Mouse (Mus musculus): ENCODE measurements around the gene Cbr3. TPM values are rescaled to one million over a fixed set of nuclear protein-coding genes. Genes with fewer than 3 reads are reported as not detected.
"Not testable (repeated sequence)": the region's sequence is repeated elsewhere in the genome, so short reads cannot be mapped to it uniquely, and the experiment has no call there.

Cbr3 gene
- 2.2 TPM in 2 replicates for polyA plus RNA-seq (2015; fragmentation: Nextera tagmentation; extraction: Ambion mirVana)

GRCm38 (mm10) chr16:93682689-93683507, at the start of gene Cbr3:
Cbr3 (plus strand) TSS chr16:93683215.
- Histone ChIP-seq H3K27me3 (peaks cover 50% of the 10 kb centered on the region), H3K4me3 (peak within 1 kb of the TSS; percentile 41), H3K36me3 (no peaks in the 10 kb centered on the region), H3K4me1 (replicated peaks) (peaks cover 20% of the 10 kb centered on the region), H3K27ac (replicated peaks) (no peak within 1 kb of the TSS), H3K9ac (peak within 1 kb of the TSS; percentile 6), H3K4me2 (peak within 1 kb of the TSS; percentile 79), H3K9me3 (no peaks in the 10 kb centered on the region)
- WGBS: under 1% methylated on average over 63 of the region's 63 CpGs
- ATAC-seq (ENCODE audit: low FRiP score, low read depth): peak; percentile 63; the same call in 1 of the 2 replicates

- 72% methylated on average over 4 of the region's 4 CpGs for WGBS
- Histone ChIP-seq H3K9ac (no peak overlapping the region), H3K27ac (replicated peaks) (no peak overlapping the region), H3K4me1 (replicated peaks) (no peaks in the 10 kb centered on the region), H3K36me3 (no peaks in the 10 kb centered on the region), H3K4me2 (no peak overlapping the region), H3K27me3 (no peaks in the 10 kb centered on the region), H3K9me3 (no peaks in the 10 kb centered on the region), H3K4me3 (no peak overlapping the region)
- ATAC-seq (ENCODE audit: low FRiP score, low read depth): no peak
These were observed 39.0 kb upstream of the Cbr3 start for GRCm38 (mm10) chr16:93644006-93644405.

DNA sequence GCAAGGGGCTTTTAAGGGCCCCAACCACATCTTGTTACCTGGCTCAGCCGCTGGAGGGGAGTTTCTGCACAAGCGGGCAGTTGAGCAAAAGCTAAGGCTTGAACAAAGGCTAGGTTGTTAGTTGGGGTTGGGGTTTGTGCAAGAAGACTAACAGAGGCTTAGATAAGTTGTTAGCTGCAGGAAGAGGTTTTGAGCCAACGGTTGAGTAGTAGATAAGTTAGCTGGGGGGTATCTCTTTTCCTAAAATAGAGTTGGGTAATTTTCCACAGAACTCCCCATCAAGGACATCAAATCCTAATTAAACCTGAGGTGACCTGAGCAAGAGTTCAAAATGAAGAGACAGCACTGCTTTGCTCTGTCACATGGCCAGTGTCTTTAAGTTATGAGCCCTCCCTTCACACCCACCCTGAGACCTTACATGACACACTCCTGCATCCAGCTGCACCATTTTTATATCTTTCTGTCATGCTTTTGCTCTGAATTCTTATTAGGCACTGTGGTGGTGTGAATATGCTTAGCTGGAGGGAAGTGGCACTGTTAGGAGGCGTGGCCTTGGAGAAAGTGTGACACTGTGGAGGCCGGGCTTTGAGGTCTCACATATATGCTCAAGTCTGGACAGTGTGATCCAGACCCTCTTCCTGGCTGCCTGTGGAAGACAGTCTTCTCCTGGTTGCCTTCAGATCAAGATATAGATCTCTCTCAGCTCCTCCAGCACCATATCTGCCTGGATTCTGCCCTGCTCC, 34.4 kb upstream of the Cbr3 start:
- Histone ChIP-seq H3K27me3 (no peaks in the 10 kb centered on the region), H3K4me1 (replicated peaks) (no peaks in the 10 kb centered on the region), H3K36me3 (no peaks in the 10 kb centered on the region), H3K27ac (replicated peaks) (no peak overlapping the region), H3K4me3 (no peak overlapping the region), H3K9ac (no peak overlapping the region), H3K9me3 (no peaks in the 10 kb centered on the region), H3K4me2 (no peak overlapping the region)
- ATAC-seq (ENCODE audit: low FRiP score, low read depth): no peak
- WGBS: 89% methylated on average over 5 of the region's 5 CpGs

GRCm38 (mm10) chr16:93667976-93668375, 15.0 kb upstream of the Cbr3 start:
- no peaks in the 10 kb centered on the region for H3K36me3 ChIP-seq
- no peaks in the 10 kb centered on the region for H3K27me3 ChIP-seq
- H3K4me2 ChIP-seq: no peak overlapping the region
- no peak overlapping the region for H3K4me3 ChIP-seq
- H3K4me1 ChIP-seq (replicated peaks): no peaks in the 10 kb centered on the region
- H3K9me3 ChIP-seq: peaks cover 14% of the 10 kb centered on the region; the same call in 1 of the 2 replicates
- no peak overlapping the region for H3K9ac ChIP-seq
- no peak for ATAC-seq (ENCODE audit: low FRiP score, low read depth)
- H3K27ac ChIP-seq (replicated peaks): no peak overlapping the region

DNA sequence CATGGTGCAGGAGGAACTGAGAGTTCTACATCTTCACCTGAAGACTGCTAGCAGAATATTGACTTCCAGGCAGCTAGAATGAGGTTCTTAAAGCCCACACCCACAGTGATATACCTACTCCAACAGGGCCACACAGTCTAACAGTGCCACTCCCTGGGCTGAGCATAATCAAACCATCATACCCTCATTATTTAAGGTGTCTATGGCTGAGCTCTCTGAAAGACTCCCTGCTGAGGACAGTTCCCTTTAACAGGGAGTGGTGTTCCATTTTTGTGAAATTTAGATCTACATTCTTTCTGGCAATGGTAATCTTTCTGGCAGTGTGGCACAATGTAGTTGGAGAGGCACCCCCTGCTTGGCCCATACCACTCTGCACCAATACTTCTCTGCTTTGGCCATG, 13.5 kb upstream of the Cbr3 start:
- H3K4me1 ChIP-seq (replicated peaks): no peaks in the 10 kb centered on the region
- no peak overlapping the region for H3K4me3 ChIP-seq
- H3K27ac ChIP-seq (replicated peaks): no peak overlapping the region
- no peak for ATAC-seq (ENCODE audit: low FRiP score, low read depth)
- H3K9me3 ChIP-seq: peaks cover 14% of the 10 kb centered on the region; the same call in 1 of the 2 replicates
- no peaks in the 10 kb centered on the region for H3K36me3 ChIP-seq
- H3K9ac ChIP-seq: no peak overlapping the region
- H3K4me2 ChIP-seq: no peak overlapping the region
- H3K27me3 ChIP-seq: no peaks in the 10 kb centered on the region

GRCm38 (mm10) chr16:93670466-93670865, 12.5 kb upstream of the Cbr3 start:
- not testable (repeated sequence) for H3K27me3 ChIP-seq; H3K4me2 ChIP-seq; H3K27ac ChIP-seq (replicated peaks); H3K36me3 ChIP-seq; H3K9ac ChIP-seq; H3K4me3 ChIP-seq; ATAC-seq (ENCODE audit: low FRiP score, low read depth); H3K4me1 ChIP-seq (replicated peaks)
- peaks cover 14% of the 10 kb centered on the region; the same call in 1 of the 2 replicates for H3K9me3 ChIP-seq
- WGBS: 45% methylated on average over 4 of the region's 4 CpGs

GRCm38 (mm10) chr16:93671064-93671463, 12.0 kb upstream of the Cbr3 start:
- Histone ChIP-seq H3K36me3 (no peaks in the 10 kb centered on the region), H3K9me3 (peaks cover 14% of the 10 kb centered on the region; the same call in 1 of the 2 replicates), H3K4me3 (no peak overlapping the region), H3K27ac (replicated peaks) (no peak overlapping the region), H3K9ac (no peak overlapping the region), H3K27me3 (no peaks in the 10 kb centered on the region), H3K4me2 (no peak overlapping the region), H3K4me1 (replicated peaks) (no peaks in the 10 kb centered on the region)
- ATAC-seq (ENCODE audit: low FRiP score, low read depth): no peak
- 95% methylated on average over 5 of the region's 5 CpGs for WGBS

GRCm38 (mm10) chr16:93676376-93676775, 6.6 kb upstream of the Cbr3 start:
- no peaks in the 10 kb centered on the region for H3K9me3 ChIP-seq
- no peak for ATAC-seq (ENCODE audit: low FRiP score, low read depth)
- no peak overlapping the region for H3K27ac ChIP-seq (replicated peaks)
- 90% methylated on average over 5 of the region's 5 CpGs for WGBS
- H3K4me2 ChIP-seq: no peak overlapping the region
- no peak overlapping the region for H3K4me3 ChIP-seq
- no peaks in the 10 kb centered on the region for H3K4me1 ChIP-seq (replicated peaks)
- peaks cover 5% of the 10 kb centered on the region for H3K27me3 ChIP-seq
- H3K9ac ChIP-seq: no peak overlapping the region
- H3K36me3 ChIP-seq: no peaks in the 10 kb centered on the region

DNA sequence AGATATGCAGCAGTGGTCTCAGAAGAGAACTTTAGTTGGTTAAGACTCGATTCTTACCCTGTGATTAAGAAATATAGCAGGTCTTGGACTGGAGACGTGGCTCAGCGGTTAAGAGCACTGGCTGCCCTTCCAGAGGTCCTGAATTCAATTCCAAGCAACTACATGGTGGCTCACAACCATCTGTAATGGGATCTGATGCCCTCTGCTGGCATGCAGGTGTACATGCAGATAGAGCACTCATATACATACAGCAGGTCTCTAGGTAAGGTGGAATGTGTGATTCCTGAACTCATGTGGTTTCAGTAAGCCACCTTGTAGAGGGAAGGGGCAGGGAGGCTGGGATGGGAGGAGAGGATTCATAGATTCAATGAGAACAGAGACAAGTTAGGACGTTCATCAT, 4.8 kb upstream of the Cbr3 start:
- no peak overlapping the region for H3K4me3 ChIP-seq
- ATAC-seq (ENCODE audit: low FRiP score, low read depth): no peak
- H3K36me3 ChIP-seq: no peaks in the 10 kb centered on the region
- no peak overlapping the region for H3K27ac ChIP-seq (replicated peaks)
- H3K4me1 ChIP-seq (replicated peaks): peaks cover 8% of the 10 kb centered on the region
- H3K9me3 ChIP-seq: no peaks in the 10 kb centered on the region
- 84% methylated on average over 4 of the region's 4 CpGs for WGBS
- H3K9ac ChIP-seq: no peak overlapping the region
- no peak overlapping the region for H3K4me2 ChIP-seq
- peaks cover 22% of the 10 kb centered on the region for H3K27me3 ChIP-seq

DNA sequence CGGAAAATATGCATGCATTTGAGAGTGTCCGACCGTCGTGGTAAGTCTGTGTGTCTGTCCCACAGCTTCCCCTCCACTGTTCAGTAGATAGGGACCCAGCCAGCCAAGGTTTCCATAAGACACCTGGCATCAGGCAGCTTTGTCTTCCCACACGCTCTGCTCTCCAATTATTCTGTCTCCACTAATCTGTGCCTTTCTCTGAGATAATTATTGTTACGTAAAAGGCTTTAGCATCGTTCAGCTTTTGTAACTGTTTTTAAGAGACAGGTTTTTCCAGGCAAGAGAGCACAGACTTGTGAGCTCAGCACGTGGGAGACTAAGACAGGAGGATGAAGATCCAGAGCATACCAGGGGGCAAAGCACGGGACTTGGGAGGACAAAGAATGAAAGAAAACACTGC, 3.9 kb upstream of the Cbr3 start:
- Histone ChIP-seq H3K27ac (replicated peaks) (no peak overlapping the region), H3K4me3 (no peak overlapping the region), H3K9ac (no peak overlapping the region), H3K27me3 (peaks cover 32% of the 10 kb centered on the region), H3K4me1 (replicated peaks) (peaks cover 18% of the 10 kb centered on the region), H3K4me2 (no peak overlapping the region), H3K9me3 (no peaks in the 10 kb centered on the region), H3K36me3 (no peaks in the 10 kb centered on the region)
- WGBS: 60% methylated on average over 9 of the region's 9 CpGs
- ATAC-seq (ENCODE audit: low FRiP score, low read depth): no peak

- WGBS: 28% methylated on average over 13 of the region's 13 CpGs
- peaks cover 20% of the 10 kb centered on the region for H3K4me1 ChIP-seq (replicated peaks)
- no peak overlapping the region for H3K9ac ChIP-seq
- no peak for ATAC-seq (ENCODE audit: low FRiP score, low read depth)
- peaks cover 50% of the 10 kb centered on the region for H3K27me3 ChIP-seq
- H3K9me3 ChIP-seq: no peaks in the 10 kb centered on the region
- peak overlapping the region; percentile 41 for H3K4me3 ChIP-seq
- H3K4me2 ChIP-seq: peak overlapping the region; percentile 79
- no peaks in the 10 kb centered on the region for H3K36me3 ChIP-seq
- no peak overlapping the region for H3K27ac ChIP-seq (replicated peaks)
These were observed 793 bp upstream of the Cbr3 start for GRCm38 (mm10) chr16:93682156-93682688.
